Mouse (Mus musculus) liver, embryonic 15.5 days (tissue): ENCODE measurements around the gene Kcnc1. TPM values are rescaled to one million over a fixed set of nuclear protein-coding genes. Genes with fewer than 3 reads are reported as not detected.

Source experiments
- ATAC-seq: fragments of 200-750 bp; cut with Nextera tagmentation; 2 replicates; pipeline ENCODE4 v1.8.0; 2017; ENCODE audit warnings: moderate number of reproducible peaks, mild to moderate bottlenecking, moderate library complexity; ENCODE audit not compliant: insufficient read depth
- H3K27ac ChIP-seq: fragments of 300-500 bp; sonication (generic); replicated peaks from 2 replicates; pipeline ENCODE4 v1.5.1; 2015; ENCODE audit warnings: mild to moderate bottlenecking, inconsistent platforms
- H3K27me3 ChIP-seq: fragments of 300-500 bp; sonication (generic); 2 replicates; pipeline ENCODE4 v1.6.1; 2015; ENCODE audit warnings: mild to moderate bottlenecking, inconsistent platforms
- H3K36me3 ChIP-seq: fragments of 300-500 bp; sonication (generic); replicated peaks from 2 replicates; pipeline ENCODE4 v1.6.1; 2015; ENCODE audit warnings: moderate library complexity, mild to moderate bottlenecking, inconsistent platforms
- H3K4me1 ChIP-seq: fragments of 300-500 bp; sonication (generic); replicated peaks from 2 replicates; pipeline ENCODE4 v1.6.1; 2015; ENCODE audit warnings: inconsistent platforms
- H3K4me2 ChIP-seq: fragments of 300-500 bp; sonication (generic); 2 replicates; pipeline ENCODE4 v1.6.1; 2015; ENCODE audit warnings: moderate library complexity, mild to moderate bottlenecking, inconsistent platforms
- H3K4me3 ChIP-seq: fragments of 300-500 bp; sonication (generic); replicated peaks from 2 replicates; pipeline ENCODE4 v1.5.1; 2015; ENCODE audit warnings: mild to moderate bottlenecking, inconsistent platforms
- H3K9ac ChIP-seq: fragments of 300-500 bp; sonication (generic); 2 replicates; pipeline ENCODE4 v1.6.1; 2015; ENCODE audit warnings: moderate library complexity, mild to moderate bottlenecking, inconsistent platforms
- H3K9me3 ChIP-seq: fragments of 300-500 bp; sonication (generic); replicated peaks from 2 replicates; pipeline ENCODE4 v1.6.1; 2016; ENCODE audit warnings: inconsistent platforms
- WGBS: fragments of 180-500 bp; shearing (Covaris S2); methylation state at CpG from one replicate; pipeline ENCODE4 v1.1.7; 2015; ENCODE audit warnings: mixed read lengths; ENCODE audit not compliant: insufficient replicate concordance; 5-methylcytosine and 5-hydroxymethylcytosine counted together
- polyA plus RNA-seq: library from polyadenylated mRNA; unstranded; fragments of >200 nt; fragmentation: Nextera tagmentation; extraction: Ambion mirVana; gene quantifications from 2 replicates; pipeline ENCODE4 v1.2.1, GENCODE M21; 2015

Gene Kcnc1
- polyA plus RNA-seq, 1 experiment from 2014 or later = not detected

GRCm38 (mm10) chr7:46408606-46409005, 12.3 kb downstream of the Kcnc1 start:
- no peaks in the 10 kb centered on the region for H3K9me3 ChIP-seq
- no peak overlapping the region for H3K4me2 ChIP-seq

DNA sequence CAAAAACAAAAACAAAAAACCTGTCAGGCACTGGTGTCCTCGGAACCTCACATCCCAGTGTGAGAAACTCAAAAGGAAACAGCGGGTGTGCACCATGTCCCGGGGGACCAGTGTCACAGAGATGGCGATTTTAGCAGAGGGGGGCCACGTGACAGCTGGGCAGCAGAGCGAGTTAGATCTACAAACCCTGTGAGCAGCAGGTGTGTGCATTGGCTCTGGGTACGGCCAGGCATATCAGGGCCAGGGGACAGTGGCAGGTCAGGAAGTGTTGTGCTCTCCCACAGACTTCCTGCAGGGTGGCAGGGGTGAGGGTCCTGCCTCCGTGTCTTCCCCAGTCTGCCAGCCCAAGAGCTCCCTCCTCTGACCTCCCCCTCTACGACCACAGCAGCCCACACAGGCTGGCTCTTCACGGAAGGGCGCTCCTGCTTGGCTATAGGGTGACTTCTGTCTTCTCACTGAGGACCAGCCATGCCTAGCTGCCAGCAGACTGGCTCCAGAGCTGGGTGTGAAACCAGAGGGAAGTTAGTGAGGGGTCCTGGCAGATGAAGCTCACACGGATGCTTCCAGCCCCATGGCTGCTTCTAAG, 13.0 kb downstream of the Kcnc1 start:
- Histone ChIP-seq H3K4me1 (no peaks in the 10 kb centered on the region), H3K9ac (no peak overlapping the region), H3K4me2 (no peak overlapping the region), H3K9me3 (no peaks in the 10 kb centered on the region), H3K4me3 (no peak overlapping the region), H3K27ac (no peak overlapping the region), H3K27me3 (no peaks in the 10 kb centered on the region), H3K36me3 (no peaks in the 10 kb centered on the region)
- no peak for ATAC-seq
- WGBS = 22% methylated on average over 12 of the region's 12 CpGs

More at GRCm38 (mm10) chr7:46408606-46409005, 12.3 kb downstream of the Kcnc1 start:
- Histone ChIP-seq H3K9ac (no peak overlapping the region), H3K4me3 (no peak overlapping the region), H3K27ac (no peak overlapping the region), H3K27me3 (no peaks in the 10 kb centered on the region), H3K4me1 (no peaks in the 10 kb centered on the region), H3K36me3 (no peaks in the 10 kb centered on the region)
- WGBS = 55% methylated on average over 9 of the region's 9 CpGs
- ATAC-seq = no peak

DNA sequence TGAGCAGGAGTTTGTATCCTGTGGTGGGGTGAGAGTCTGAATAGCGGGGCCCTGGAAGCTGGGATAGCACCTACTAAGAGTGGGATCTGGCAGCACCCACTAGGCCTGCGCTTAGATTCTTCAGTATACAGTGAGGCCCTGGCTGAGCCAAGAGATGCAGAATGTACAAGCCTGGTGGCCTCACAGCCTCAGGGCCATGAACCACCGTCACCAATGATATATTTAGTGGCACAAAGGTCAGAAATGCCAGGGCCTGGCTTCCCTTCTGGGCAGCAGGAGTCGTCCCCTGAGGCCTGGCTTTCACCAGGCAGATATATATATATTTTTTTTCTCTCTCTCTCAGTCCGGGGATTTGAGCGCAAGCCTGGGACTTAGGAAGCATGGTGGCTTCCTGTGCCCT, 14.4 kb downstream of the Kcnc1 start:
- 55% methylated on average over 6 of the region's 6 CpGs for WGBS
- Histone ChIP-seq H3K27me3 (no peaks in the 10 kb centered on the region), H3K9me3 (no peaks in the 10 kb centered on the region), H3K4me3 (no peak overlapping the region), H3K27ac (no peak overlapping the region), H3K4me1 (no peaks in the 10 kb centered on the region), H3K9ac (no peak overlapping the region), H3K36me3 (no peaks in the 10 kb centered on the region), H3K4me2 (no peak overlapping the region)
- no peak for ATAC-seq

GRCm38 (mm10) chr7:46412823-46413222, 16.5 kb downstream of the Kcnc1 start:
- H3K4me3 ChIP-seq = no peak overlapping the region
- H3K4me1 ChIP-seq = no peaks in the 10 kb centered on the region
- H3K9ac ChIP-seq = no peak overlapping the region
- H3K36me3 ChIP-seq = no peaks in the 10 kb centered on the region
- ATAC-seq = no peak
- H3K4me2 ChIP-seq = no peak overlapping the region
- 59% methylated on average over 5 of the region's 5 CpGs for WGBS
- no peak overlapping the region for H3K27ac ChIP-seq
- no peaks in the 10 kb centered on the region for H3K9me3 ChIP-seq
- no peaks in the 10 kb centered on the region for H3K27me3 ChIP-seq

GRCm38 (mm10) chr7:46413959-46414725, 17.8 kb downstream of the Kcnc1 start:
- no peak overlapping the region for H3K4me2 ChIP-seq
- no peaks in the 10 kb centered on the region for H3K4me1 ChIP-seq
- no peak overlapping the region for H3K27ac ChIP-seq
- H3K36me3 ChIP-seq = no peaks in the 10 kb centered on the region
- no peak overlapping the region for H3K9ac ChIP-seq
- H3K4me3 ChIP-seq = no peak overlapping the region
- H3K27me3 ChIP-seq = no peaks in the 10 kb centered on the region
- no peak for ATAC-seq
- 43% methylated on average over 6 of the region's 6 CpGs for WGBS
- H3K9me3 ChIP-seq = no peaks in the 10 kb centered on the region

DNA sequence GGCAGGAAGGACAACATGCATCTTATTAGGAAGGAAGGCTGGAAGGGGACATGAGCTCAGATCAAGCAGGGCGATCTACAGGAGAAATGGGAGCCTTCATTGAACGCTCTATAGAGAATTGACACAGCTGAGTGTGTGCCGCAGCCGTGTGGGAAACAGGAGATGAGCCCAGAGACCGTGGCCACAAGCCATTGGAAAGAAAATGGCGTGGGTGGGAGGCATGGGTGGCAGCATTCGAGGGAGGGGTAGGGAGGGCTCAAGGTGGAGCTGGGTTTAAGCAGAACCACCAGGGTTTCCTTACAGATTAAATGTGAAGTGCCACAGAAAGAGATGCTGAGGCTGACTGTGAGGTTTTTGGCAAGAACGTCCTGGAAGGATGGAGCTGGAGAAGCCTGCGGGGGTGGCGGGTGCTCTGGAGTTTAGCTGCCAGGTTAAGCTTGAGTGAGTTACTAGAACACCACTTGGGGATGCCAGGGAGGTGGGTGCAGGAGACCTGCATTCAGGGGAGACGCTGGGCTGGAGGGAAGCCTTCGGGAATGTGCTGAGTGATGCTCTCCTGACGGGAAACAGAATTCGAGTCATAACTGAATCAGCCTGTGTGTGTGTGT, 19.6 kb downstream of the Kcnc1 start:
- H3K4me2 ChIP-seq = no peak overlapping the region
- H3K9ac ChIP-seq = no peak overlapping the region
- no peaks in the 10 kb centered on the region for H3K9me3 ChIP-seq
- WGBS = 59% methylated on average over 14 of the region's 14 CpGs
- no peak overlapping the region for H3K27ac ChIP-seq
- no peaks in the 10 kb centered on the region for H3K36me3 ChIP-seq
- H3K27me3 ChIP-seq = no peaks in the 10 kb centered on the region
- no peaks in the 10 kb centered on the region for H3K4me1 ChIP-seq
- no peak overlapping the region for H3K4me3 ChIP-seq
- no peak for ATAC-seq

- H3K27me3 ChIP-seq = no peaks in the 10 kb centered on the region
- H3K36me3 ChIP-seq = no peaks in the 10 kb centered on the region
- H3K9ac ChIP-seq = no peak overlapping the region
- WGBS = 55% methylated on average over 7 of the region's 7 CpGs
- H3K4me2 ChIP-seq = no peak overlapping the region
- ATAC-seq = no peak
- H3K4me3 ChIP-seq = no peak overlapping the region
- no peaks in the 10 kb centered on the region for H3K4me1 ChIP-seq
- no peak overlapping the region for H3K27ac ChIP-seq
- H3K9me3 ChIP-seq = no peaks in the 10 kb centered on the region
Observed at GRCm38 (mm10) chr7:46417467-46417866, 21.2 kb downstream of the Kcnc1 start.

DNA sequence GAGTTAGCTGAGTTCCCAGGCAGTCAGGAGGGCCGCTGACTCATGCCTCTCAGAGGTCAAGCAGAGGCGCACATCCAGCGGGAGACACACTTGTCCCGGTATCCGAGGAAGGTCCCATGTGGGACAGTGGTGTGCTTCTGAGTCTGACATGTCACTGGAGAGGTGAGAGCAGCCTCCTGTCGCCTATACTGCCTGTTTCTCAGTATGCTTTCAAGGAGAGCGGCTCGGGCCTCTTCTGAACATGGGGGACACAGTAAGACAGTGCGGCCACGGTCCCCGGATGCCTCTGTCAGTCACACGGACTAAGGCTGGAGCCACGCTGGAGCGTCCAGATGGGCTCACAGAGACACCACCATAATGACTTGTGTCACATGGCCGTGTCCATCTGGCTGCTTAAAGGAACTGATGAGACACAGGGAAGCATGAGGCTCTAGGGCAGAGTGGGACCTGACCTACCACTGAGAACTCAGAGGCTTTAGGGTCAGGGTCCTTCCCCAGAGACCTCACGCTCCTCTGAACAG, 21.9 kb downstream of the Kcnc1 start:
- 62% methylated on average over 16 of the region's 16 CpGs for WGBS

DNA sequence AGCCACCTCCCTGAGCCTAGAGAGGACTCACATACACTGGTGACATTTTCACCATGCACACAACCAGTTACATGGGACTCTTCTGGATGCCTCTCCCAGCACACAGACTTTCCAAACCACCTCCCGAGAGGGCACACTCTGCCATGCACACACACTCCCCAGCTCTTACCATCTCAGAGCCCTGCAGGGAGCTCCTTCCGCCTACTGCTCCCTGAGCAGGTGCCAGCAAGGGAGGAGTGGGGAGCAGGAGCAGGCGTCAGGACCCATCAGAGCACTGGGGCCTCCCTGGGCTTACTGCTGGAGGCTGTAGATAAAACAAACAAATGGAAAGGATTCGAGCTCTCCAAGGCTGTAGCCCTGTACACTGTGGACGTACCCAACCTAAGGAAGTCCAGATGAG, 25.2 kb downstream of the Kcnc1 start:
- H3K9ac ChIP-seq = no peak overlapping the region
- H3K4me3 ChIP-seq = no peak overlapping the region
- no peak overlapping the region for H3K27ac ChIP-seq
- WGBS = 32% methylated on average over 5 of the region's 5 CpGs
- H3K4me2 ChIP-seq = no peak overlapping the region
- H3K27me3 ChIP-seq = no peaks in the 10 kb centered on the region
- no peak for ATAC-seq
- no peaks in the 10 kb centered on the region for H3K9me3 ChIP-seq
- no peaks in the 10 kb centered on the region for H3K36me3 ChIP-seq
- H3K4me1 ChIP-seq = no peaks in the 10 kb centered on the region

More for the DNA sequence above, 21.9 kb downstream of the Kcnc1 start:
- Histone ChIP-seq H3K4me1 (no peaks in the 10 kb centered on the region), H3K4me3 (no peak overlapping the region), H3K27ac (no peak overlapping the region), H3K4me2 (no peak overlapping the region), H3K36me3 (no peaks in the 10 kb centered on the region), H3K9ac (no peak overlapping the region), H3K27me3 (no peaks in the 10 kb centered on the region), H3K9me3 (no peaks in the 10 kb centered on the region)
- ATAC-seq = no peak

DNA sequence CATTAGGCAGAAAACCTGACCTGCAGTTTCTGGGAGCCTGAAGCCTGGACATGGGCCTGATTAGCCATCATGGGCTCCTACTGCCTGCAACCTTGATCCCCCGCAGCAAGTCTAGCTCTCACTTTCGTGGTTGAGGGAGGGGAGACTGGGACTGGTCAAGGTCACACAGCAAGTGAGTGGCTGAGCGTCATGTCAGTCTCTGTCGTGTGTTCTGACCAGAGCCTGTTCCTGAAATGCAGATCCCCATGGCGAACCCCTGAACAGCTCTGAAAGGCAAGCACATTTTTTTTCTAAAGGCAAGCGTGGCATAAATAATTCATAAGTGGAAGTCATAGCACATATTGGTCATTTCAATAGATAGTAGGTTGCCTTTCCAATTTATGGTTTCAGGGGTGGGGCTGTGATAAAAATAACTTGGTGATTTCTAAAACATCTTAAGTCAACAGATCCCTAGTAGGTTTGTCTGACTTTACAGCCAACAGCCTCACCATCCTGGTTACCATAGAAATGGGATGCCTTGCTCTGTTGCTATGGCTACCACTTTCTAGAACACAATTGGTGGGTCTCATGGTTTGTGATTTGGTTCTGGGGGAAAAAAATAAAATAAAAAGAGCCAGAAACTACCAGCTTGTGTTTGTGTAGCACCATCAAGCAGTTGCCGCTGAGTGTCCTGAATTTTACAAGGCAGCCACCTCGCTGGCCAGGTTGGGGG, 25.9 kb downstream of the Kcnc1 start:
- no peaks in the 10 kb centered on the region for H3K9me3 ChIP-seq
- no peak overlapping the region for H3K9ac ChIP-seq
- no peaks in the 10 kb centered on the region for H3K4me1 ChIP-seq
- H3K27me3 ChIP-seq = no peaks in the 10 kb centered on the region
- H3K27ac ChIP-seq = no peak overlapping the region
- H3K36me3 ChIP-seq = no peaks in the 10 kb centered on the region
- H3K4me2 ChIP-seq = no peak overlapping the region
- ATAC-seq = no peak
- H3K4me3 ChIP-seq = no peak overlapping the region
- 56% methylated on average over 8 of the region's 8 CpGs for WGBS
